Mouse (Mus musculus) cerebellum, adult 2 months (tissue): ENCODE results near the gene Olfr1411. TPM values are rescaled to one million over a fixed set of nuclear protein-coding genes. Genes with fewer than 3 reads are reported as not detected.

Experiments used
- DNase-seq, 2 experiments: peaks; one replicate each; pipeline ENCODE4 v3.0.0; 2021
- H3K27ac ChIP-seq: fragments of 200-500 bp; 2 replicates; pipeline ENCODE4 v1.5.1; 2012; ENCODE audit warnings: low read length, control low read depth, inconsistent platforms; ENCODE audit not compliant: insufficient read depth
- H3K27me3 ChIP-seq: fragments of 200-500 bp; 2 replicates; pipeline ENCODE4 v1.6.1; 2012; ENCODE audit warnings: inconsistent platforms, mild to moderate bottlenecking, low read length, moderate library complexity; ENCODE audit not compliant: control insufficient read depth, insufficient read depth
- H3K4me1 ChIP-seq: fragments of 200-500 bp; 2 replicates; pipeline ENCODE4 v1.6.1; 2011; ENCODE audit warnings: low read length; ENCODE audit not compliant: control insufficient read depth, insufficient read depth
- H3K4me3 ChIP-seq: fragments of 200-500 bp; replicated peaks from 2 replicates; pipeline ENCODE3; 2011; ENCODE audit warnings: mild to moderate bottlenecking, low read depth, low read length, control low read depth; ENCODE audit not compliant: insufficient read depth
- CTCF ChIP-seq: fragments of 200-500 bp; IDR thresholded peaks from 2 replicates; pipeline ENCODE4 v1.5.1; 2011; ENCODE audit warnings: low read depth, mild to moderate bottlenecking, control low read depth, low read length, moderate library complexity, borderline replicate concordance; ENCODE audit not compliant: insufficient read depth
- POLR2A ChIP-seq: fragments of 200-500 bp; IDR thresholded peaks from 2 replicates; pipeline ENCODE4 v1.6.1; 2011; ENCODE audit warnings: low read length, control low read depth, borderline replicate concordance; ENCODE audit not compliant: insufficient read depth
- WGBS: fragments of 180-500 bp; shearing (Covaris S2); methylation state at CpG from one replicate; pipeline ENCODE4 v1.1.7; 2018; 5-methylcytosine and 5-hydroxymethylcytosine counted together
- polyA plus RNA-seq: library from polyadenylated mRNA; depleted of rRNA; stranded (reverse); fragments of >200 nt; gene quantifications from 2 replicates; pipeline ENCODE4 v1.2.3, GENCODE M21; 2012

Olfr1411 gene
- polyA plus RNA-seq, 1 experiment: not detected

GRCm38 (mm10) chr1:92634569-92634968 is 40.4 kb downstream of the Olfr1411 start:
- no peak for DNase-seq
- 46% methylated on average over 1 of the region's 1 CpGs for WGBS
- Histone ChIP-seq H3K4me3 (no peak overlapping the region), H3K27me3 (no peaks in the 10 kb centered on the region), H3K27ac (no peak overlapping the region), H3K4me1 (peaks cover 2% of the 10 kb centered on the region; the same call in 1 of the 2 replicates)
- TF ChIP-seq POLR2A: no peak
- no peak for TF ChIP-seq CTCF

- no peak for TF ChIP-seq CTCF
- no peak for TF ChIP-seq POLR2A
- H3K27me3 ChIP-seq: no peaks in the 10 kb centered on the region
- no peak overlapping the region for H3K27ac ChIP-seq
- DNase-seq: no peak
- WGBS: 32% methylated on average over 4 of the region's 4 CpGs
- peaks cover 2% of the 10 kb centered on the region; the same call in 1 of the 2 replicates for H3K4me1 ChIP-seq
- no peak overlapping the region for H3K4me3 ChIP-seq
Observed at GRCm38 (mm10) chr1:92634976-92635599, 40.9 kb downstream of the Olfr1411 start.

GRCm38 (mm10) chr1:92636015-92636414 is 41.8 kb downstream of the Olfr1411 start:
- Histone ChIP-seq H3K4me3 (no peak overlapping the region), H3K27me3 (no peaks in the 10 kb centered on the region), H3K4me1 (peaks cover 8% of the 10 kb centered on the region), H3K27ac (no peak overlapping the region)
- TF ChIP-seq POLR2A: no peak
- 40% methylated on average over 8 of the region's 8 CpGs for WGBS
- no peak for DNase-seq

- Histone ChIP-seq H3K4me1 (peaks cover 8% of the 10 kb centered on the region), H3K4me3 (no peak overlapping the region), H3K27ac (no peak overlapping the region), H3K27me3 (no peaks in the 10 kb centered on the region)
- DNase-seq: no peak
- 93% methylated on average over 11 of the region's 11 CpGs for WGBS
- TF ChIP-seq POLR2A: no peak
Observed at GRCm38 (mm10) chr1:92636676-92637075, 42.5 kb downstream of the Olfr1411 start.

- TF ChIP-seq POLR2A (no peak), CTCF (no peak)
- H3K27ac ChIP-seq: no peak overlapping the region
- no peak overlapping the region for H3K4me3 ChIP-seq
Observed at GRCm38 (mm10) chr1:92637501-92638172, 43.4 kb downstream of the Olfr1411 start.

GRCm38 (mm10) chr1:92638181-92638580 is 44.0 kb downstream of the Olfr1411 start:
- Histone ChIP-seq H3K27me3 (no peaks in the 10 kb centered on the region), H3K27ac (no peak overlapping the region), H3K4me1 (peaks cover 10% of the 10 kb centered on the region), H3K4me3 (no peak overlapping the region)
- DNase-seq: no peak
- TF ChIP-seq CTCF: no peak
- no peak for TF ChIP-seq POLR2A
- WGBS: 34% methylated on average over 3 of the region's 3 CpGs

More at GRCm38 (mm10) chr1:92637501-92638172, 43.4 kb downstream of the Olfr1411 start:
- Histone ChIP-seq H3K27me3 (no peaks in the 10 kb centered on the region), H3K4me1 (peaks cover 10% of the 10 kb centered on the region)
- DNase-seq: no peak
- WGBS: 79% methylated on average over 15 of the region's 15 CpGs

- no peak overlapping the region for H3K4me3 ChIP-seq
- WGBS: 93% methylated on average over 4 of the region's 4 CpGs
- peaks cover 10% of the 10 kb centered on the region for H3K4me1 ChIP-seq
- H3K27me3 ChIP-seq: no peaks in the 10 kb centered on the region
- H3K27ac ChIP-seq: no peak overlapping the region
- TF ChIP-seq CTCF (no peak), POLR2A (no peak)
- no peak for DNase-seq
Observed at GRCm38 (mm10) chr1:92638736-92639135, 44.5 kb downstream of the Olfr1411 start.

GRCm38 (mm10) chr1:92640393-92640792 is 46.2 kb downstream of the Olfr1411 start:
- DNase-seq: no peak
- H3K4me3 ChIP-seq: peak overlapping the region; percentile 96
- WGBS: 83% methylated on average over 6 of the region's 6 CpGs
- H3K27me3 ChIP-seq: no peaks in the 10 kb centered on the region
- H3K4me1 ChIP-seq: peaks cover 10% of the 10 kb centered on the region
- TF ChIP-seq POLR2A: no peak
- no peak for TF ChIP-seq CTCF
- H3K27ac ChIP-seq: no peak overlapping the region
